Mouse (Mus musculus): Measurements from ENCODE around the gene Olfr1338.
"Not testable (repeated sequence)": the region's sequence is repeated elsewhere in the genome, so short reads cannot be mapped to it uniquely, and the experiment has no call there.

The Olfr1338 gene

GRCm38 (mm10) chr4:118758637-118759036, at the start of gene Olfr1338:
Olfr1338 (minus strand) TSS chr4:118758737.
- no peak for DNase-seq

GRCm38 (mm10) chr4:118792796-118793195, 34.3 kb upstream of the Olfr1338 start:
- not testable (repeated sequence) for DNase-seq

- DNase-seq, result no peak
These were observed 23.9 kb upstream of the Olfr1338 start, which contains the start of gene Olfr1337 for GRCm38 (mm10) chr4:118782486-118782885. Olfr1337 (minus strand) TSS chr4:118782586.

- DNase-seq, result no peak
These were observed 16.7 kb downstream of the Olfr1338 start for GRCm38 (mm10) chr4:118741881-118742280.

- DNase-seq, result no peak
These were observed 17.4 kb downstream of the Olfr1338 start for GRCm38 (mm10) chr4:118740988-118741698.

GRCm38 (mm10) chr4:118739574-118739973, 19.0 kb downstream of the Olfr1338 start:
- DNase-seq, result no peak

GRCm38 (mm10) chr4:118731875-118732274, 26.7 kb downstream of the Olfr1338 start, which contains the start of gene Olfr1339:
Olfr1339 (plus strand) TSS chr4:118732175.
- DNase-seq, result no peak

GRCm38 (mm10) chr4:118721742-118722483, 36.6 kb downstream of the Olfr1338 start:
- DNase-seq, result peak; percentile 70 to 73

- DNase-seq, result no peak
These were observed 38.7 kb downstream of the Olfr1338 start, which contains the start of gene Olfr1340 for GRCm38 (mm10) chr4:118719838-118720237. Olfr1340 (plus strand) TSS chr4:118720138.

GRCm38 (mm10) chr4:118711656-118712055, 46.9 kb downstream of the Olfr1338 start:
- DNase-seq, result no peak

GRCm38 (mm10) chr4:118708086-118708485, 50.5 kb downstream of the Olfr1338 start:
- DNase-seq, result no peak

GRCm38 (mm10) chr4:118703223-118703622, 55.3 kb downstream of the Olfr1338 start, which contains the start of gene Olfr1341:
Olfr1341 (plus strand) TSS chr4:118703523.
- no peak for DNase-seq
